Mouse (Mus musculus) bone marrow macrophage, adult 2 months (primary cell): ENCODE measurements around the gene Ankrd54.

Source experiments
- CTCF ChIP-seq: IDR thresholded peaks from 2 replicates; pipeline ENCODE4 v1.5.1; 2012; ENCODE audit warnings: low read depth, mild to moderate bottlenecking, low read length, moderate library complexity
- POLR2A ChIP-seq: IDR thresholded peaks from 2 replicates; pipeline ENCODE4 v1.6.1; 2012; ENCODE audit warnings: mild to moderate bottlenecking, low read depth, low read length, borderline replicate concordance

GRCm38 (mm10) chr15:79105804-79106203 lies 43.1 kb upstream of the Ankrd54 start:
- TF ChIP-seq CTCF (no peak), POLR2A (no peak)
